In genomic region chr15:27441529-27441928, GRCm38 (mm10) we compare ENCODE assay signal across 24 mouse cellular contexts. TPM values are rescaled to one million over a fixed set of nuclear protein-coding genes. Genes with fewer than 3 reads are reported as not detected.
A peak's percentile ranks its signal among the peaks of the same experiment; 100 is the strongest.
DNase-seq lines count a peak whose midpoint lies in the region; ATAC-seq and TF ChIP-seq lines count a peak whose summit lies in the region.
"Had no signal": no experiment of that assay in that cellular context is flagged by ENCODE, and none has a peak within 500 bp of the region (broad histone marks: within the 10 kb centered on the region; RNA-seq: fewer than 3 reads in every experiment).

No protein-coding gene starts in this region.

- H3K9ac ChIP-seq in kidney, embryonic 15.5 days = no peak overlapping the region
- H3K9ac ChIP-seq in neural tube, embryonic 13.5 days = no peak overlapping the region
- H3K9ac ChIP-seq in neural tube, embryonic 15.5 days (replicated peaks) = no peak overlapping the region
- H3K9ac ChIP-seq: embryonic facial prominence, embryonic 12.5 days; embryonic facial prominence, embryonic 15.5 days; forebrain, postnatal 0 days; hindbrain, embryonic 13.5 days had no signal

- no peak overlapping the region for H3K27ac ChIP-seq in kidney, embryonic 15.5 days
- no peak overlapping the region for H3K27ac ChIP-seq in neural tube, embryonic 13.5 days (replicated peaks)
- H3K27ac ChIP-seq in neural tube, embryonic 15.5 days (replicated peaks) = no peak overlapping the region
- peak overlapping the region; percentile 20; the same call in 1 of the 2 replicates for H3K27ac ChIP-seq in small intestine, adult 2 months (ENCODE audit: insufficient read depth, low read depth, low read length)
- no peak overlapping the region for H3K27ac ChIP-seq in layer of hippocampus, adult 2 months
- H3K27ac ChIP-seq: embryonic facial prominence, embryonic 12.5 days; embryonic facial prominence, embryonic 15.5 days; gastrocnemius, adult 2 months; hindbrain, embryonic 13.5 days had no signal

- no peaks in the 10 kb centered on the region for H3K9me3 ChIP-seq in kidney, embryonic 15.5 days (replicated peaks)
- H3K9me3 ChIP-seq in neural tube, embryonic 13.5 days = no peaks in the 10 kb centered on the region
- H3K9me3 ChIP-seq in neural tube, embryonic 15.5 days (replicated peaks) = no peaks in the 10 kb centered on the region
- H3K9me3 ChIP-seq: embryonic facial prominence, embryonic 12.5 days; embryonic facial prominence, embryonic 15.5 days; G1E; hindbrain, embryonic 13.5 days had no signal

- H3K4me2 ChIP-seq in kidney, embryonic 15.5 days = no peak overlapping the region
- no peak overlapping the region for H3K4me2 ChIP-seq in neural tube, embryonic 13.5 days
- H3K4me2 ChIP-seq in neural tube, embryonic 15.5 days = no peak overlapping the region
- H3K4me2 ChIP-seq: embryonic facial prominence, embryonic 12.5 days; embryonic facial prominence, embryonic 15.5 days; heart, embryonic 11.5 days; hindbrain, embryonic 13.5 days had no signal

- H3K36me3 ChIP-seq in kidney, embryonic 15.5 days = no peaks in the 10 kb centered on the region
- no peaks in the 10 kb centered on the region for H3K36me3 ChIP-seq in neural tube, embryonic 13.5 days
- no peaks in the 10 kb centered on the region for H3K36me3 ChIP-seq in neural tube, embryonic 15.5 days
- H3K36me3 ChIP-seq in small intestine, adult 2 months (ENCODE audit: control insufficient read depth, insufficient read depth, low read length) = no peaks in the 10 kb centered on the region
- H3K36me3 ChIP-seq: embryonic facial prominence, embryonic 12.5 days; embryonic facial prominence, embryonic 15.5 days; G1E; hindbrain, embryonic 13.5 days had no signal

- H3K27me3 ChIP-seq in kidney, embryonic 15.5 days = no peaks in the 10 kb centered on the region
- no peaks in the 10 kb centered on the region for H3K27me3 ChIP-seq in neural tube, embryonic 13.5 days
- H3K27me3 ChIP-seq in neural tube, embryonic 15.5 days (replicated peaks) = no peaks in the 10 kb centered on the region
- H3K27me3 ChIP-seq in small intestine, adult 2 months (ENCODE audit: control insufficient read depth, insufficient read depth, low read length) = no peaks in the 10 kb centered on the region
- H3K27me3 ChIP-seq: CH12.LX; embryonic facial prominence, embryonic 12.5 days; embryonic facial prominence, embryonic 15.5 days; hindbrain, embryonic 13.5 days; Patski had no signal

- no peaks in the 10 kb centered on the region for H3K4me1 ChIP-seq in kidney, embryonic 15.5 days
- 0 out of 2 replicates have a peak, but pooled peaks cover 6% of the 10 kb centered on the region for H3K4me1 ChIP-seq in neural tube, embryonic 13.5 days (replicated peaks)
- H3K4me1 ChIP-seq in neural tube, embryonic 15.5 days = no peaks in the 10 kb centered on the region
- peaks cover 14% of the 10 kb centered on the region; the same call in 1 of the 2 replicates for H3K4me1 ChIP-seq in small intestine, adult 2 months (ENCODE audit: control insufficient read depth, insufficient read depth, insufficient read length, low read length)
- H3K4me1 ChIP-seq: embryonic facial prominence, embryonic 12.5 days; embryonic facial prominence, embryonic 15.5 days; hindbrain, embryonic 13.5 days had no signal

- H3K4me3 ChIP-seq in kidney, embryonic 15.5 days (replicated peaks) = no peak overlapping the region
- H3K4me3 ChIP-seq in neural tube, embryonic 13.5 days = no peak overlapping the region
- no peak overlapping the region for H3K4me3 ChIP-seq in neural tube, embryonic 15.5 days (replicated peaks)
- H3K4me3 ChIP-seq in small intestine, adult 2 months (ENCODE audit: low read depth, low read length) = no peak overlapping the region
- no peak overlapping the region for H3K4me3 ChIP-seq in layer of hippocampus, adult 2 months
- H3K4me3 ChIP-seq: embryonic facial prominence, embryonic 12.5 days; embryonic facial prominence, embryonic 15.5 days; gastrocnemius, adult 2 months; hindbrain, embryonic 13.5 days had no signal

- no peak for DNase-seq in kidney, postnatal 14 days
- DNase-seq in layer of hippocampus, adult 2 months (ENCODE audit: low spot score in 2 of 2) = no peak
- DNase-seq: adrenal gland, postnatal 10 days; adrenal gland, postnatal 36 days; B cell, adult 2 months; cerebellum, adult 18-20 months; cerebellum, adult 9-10 months; cerebellum, postnatal 14 days; forebrain, postnatal 0 days; gastrocnemius, adult 2 months; gastrocnemius, postnatal 14 days had no signal

- no peak for TF ChIP-seq CTCF in small intestine, adult 2 months (IDR thresholded peaks at IDR 0.05; ENCODE audit: extremely low read depth, insufficient read length, insufficient replicate concordance, low read depth, low read length)
- no peak for TF ChIP-seq CTCF in layer of hippocampus, adult 2 months (conservative IDR thresholded peaks at IDR 0.05)

- TF ChIP-seq POLR2A in small intestine, adult 2 months (IDR thresholded peaks at IDR 0.05; ENCODE audit: low read depth, low read length) = no peak

- WGBS in kidney, embryonic 15.5 days = 31% methylated on average over 4 of the region's 4 CpGs
- 66% methylated on average over 4 of the region's 4 CpGs for WGBS in neural tube, embryonic 13.5 days
- 75% methylated on average over 4 of the region's 4 CpGs for WGBS in neural tube, embryonic 15.5 days
- 48% methylated on average over 4 of the region's 4 CpGs for WGBS in small intestine, adult 2 months

- ATAC-seq in kidney, embryonic 15.5 days (replicated peaks; ENCODE audit: low FRiP score) = peak; percentile 64
- ATAC-seq in neural tube, embryonic 13.5 days (ENCODE audit: low read depth) = 0 out of 2 replicates have a peak, but pooled peaks have one; percentile 26
- no peak for ATAC-seq in neural tube, embryonic 15.5 days (ENCODE audit: low FRiP score)
- ATAC-seq: forebrain, embryonic 14.5 days; forebrain, postnatal 0 days; hindbrain, embryonic 16.5 days; Patski had no signal

RNA-seq across cellular contexts. Expression of gene Ank, which starts 24.9 kb away (rescaled TPM):
- polyA plus RNA-seq in kidney, embryonic 15.5 days (2015; fragmentation: Nextera tagmentation; extraction: Ambion mirVana) = 8.8 and 10.5 TPM in 2 replicates
- polyA plus RNA-seq in neural tube, embryonic 13.5 days (2015; fragmentation: Nextera tagmentation; extraction: Ambion mirVana) = 14.4 and 15.3 TPM in 2 replicates
- 15.6 and 16.7 TPM in 2 replicates for polyA plus RNA-seq in neural tube, embryonic 15.5 days (2015; fragmentation: Nextera tagmentation; extraction: Ambion mirVana)
- 29.3 and 40.6 TPM in 2 replicates for polyA plus RNA-seq in small intestine, adult 2 months (2012; rRNA removed)
- total RNA-seq in layer of hippocampus, adult 2 months (2021) = 100 to 1,000 TPM; 160 TPM
